In genomic region chr6:87399137-87399536, GRCm38 (mm10) we compare ENCODE assay signal across 10 mouse cellular contexts. TPM values are rescaled to one million over a fixed set of nuclear protein-coding genes. Genes with fewer than 3 reads are reported as not detected.
DNase-seq lines count a peak whose midpoint lies in the region; ATAC-seq and TF ChIP-seq lines count a peak whose summit lies in the region.
"Had no signal": no experiment of that assay in that cellular context is flagged by ENCODE, and none has a peak within 500 bp of the region (broad histone marks: within the 10 kb centered on the region; RNA-seq: fewer than 3 reads in every experiment).

No protein-coding gene starts in this region.

- H3K9me3 ChIP-seq in intestine, embryonic 14.5 days (ENCODE audit: control insufficient read depth, low read length): no peaks in the 10 kb centered on the region
- H3K9me3 ChIP-seq in intestine, embryonic 16.5 days (ENCODE audit: control insufficient read depth, low read length): no peaks in the 10 kb centered on the region
- H3K9me3 ChIP-seq in hindbrain, embryonic 16.5 days (ENCODE audit: control insufficient read depth, low read length): no peaks in the 10 kb centered on the region
- no peaks in the 10 kb centered on the region for H3K9me3 ChIP-seq in limb, embryonic 11.5 days (ENCODE audit: control insufficient read depth, low read length)

- peak; percentile 77 for TF ChIP-seq CTCF in olfactory bulb, adult 2 months (IDR thresholded peaks at IDR 0.05; ENCODE audit: insufficient read depth, low read depth, low read length)

- H3K4me2 ChIP-seq in intestine, embryonic 14.5 days (ENCODE audit: low read length): no peak overlapping the region
- no peak overlapping the region for H3K4me2 ChIP-seq in intestine, embryonic 16.5 days (ENCODE audit: low read depth, low read length)
- H3K4me2 ChIP-seq in hindbrain, embryonic 16.5 days (ENCODE audit: low read length): no peak overlapping the region
- H3K4me2 ChIP-seq in limb, embryonic 11.5 days (ENCODE audit: low read depth, severe bottlenecking): no peak overlapping the region

- no peak overlapping the region for H3K9ac ChIP-seq in intestine, embryonic 14.5 days (ENCODE audit: low read length)
- no peak overlapping the region for H3K9ac ChIP-seq in intestine, embryonic 16.5 days (ENCODE audit: low read depth, low read length)
- no peak overlapping the region for H3K9ac ChIP-seq in hindbrain, embryonic 16.5 days (ENCODE audit: low read depth, low read length)
- H3K9ac ChIP-seq in limb, embryonic 11.5 days (ENCODE audit: low read length): no peak overlapping the region

- peak; percentile 90 for DNase-seq in intestine, embryonic 14.5 days (ENCODE audit: low spot score)
- peak; percentile 85 for DNase-seq in adrenal gland, postnatal 14 days
- DNase-seq in embryo, embryonic 9.5 days (ENCODE audit: extremely low spot score): peak; percentile 60
- peak; percentile 86 for DNase-seq in limb, embryonic 11.5 days (ENCODE audit: low spot score)
- peak; percentile 70 to 82 for DNase-seq in thymus, postnatal 10 days (ENCODE audit: low spot score in 2 of 2)

- no peaks in the 10 kb centered on the region for H3K4me1 ChIP-seq in intestine, embryonic 14.5 days (replicated peaks; ENCODE audit: control insufficient read depth, insufficient read depth, low read length)
- H3K4me1 ChIP-seq in intestine, embryonic 16.5 days (ENCODE audit: control insufficient read depth, insufficient read depth, low read length): no peaks in the 10 kb centered on the region
- H3K4me1 ChIP-seq in hindbrain, embryonic 16.5 days (ENCODE audit: control insufficient read depth, insufficient read depth, low read depth, low read length): no peaks in the 10 kb centered on the region
- no peaks in the 10 kb centered on the region for H3K4me1 ChIP-seq in limb, embryonic 11.5 days (ENCODE audit: control insufficient read depth, insufficient read depth, low read length)
- no peaks in the 10 kb centered on the region for H3K4me1 ChIP-seq in olfactory bulb, adult 2 months (ENCODE audit: control insufficient read depth, insufficient read depth, low read length)

- 3% methylated on average over 5 of the region's 5 CpGs for WGBS in intestine, embryonic 14.5 days
- WGBS in intestine, embryonic 16.5 days: 1% methylated on average over 5 of the region's 5 CpGs
- 2% methylated on average over 5 of the region's 5 CpGs for WGBS in hindbrain, embryonic 16.5 days
- 3% methylated on average over 5 of the region's 5 CpGs for WGBS in limb, embryonic 11.5 days
- WGBS in olfactory bulb, adult 2 months: under 1% methylated on average over 5 of the region's 5 CpGs

- no peaks in the 10 kb centered on the region for H3K27me3 ChIP-seq in intestine, embryonic 14.5 days (replicated peaks; ENCODE audit: control insufficient read depth, insufficient read depth, low read length)
- H3K27me3 ChIP-seq in intestine, embryonic 16.5 days (replicated peaks; ENCODE audit: control insufficient read depth, insufficient read depth, low read length): no peaks in the 10 kb centered on the region
- no peaks in the 10 kb centered on the region for H3K27me3 ChIP-seq in hindbrain, embryonic 16.5 days (replicated peaks; ENCODE audit: control insufficient read depth, insufficient read depth, low read length)
- H3K27me3 ChIP-seq in limb, embryonic 11.5 days (ENCODE audit: control insufficient read depth, insufficient read depth, low read length): no peaks in the 10 kb centered on the region

- no peak overlapping the region for H3K4me3 ChIP-seq in intestine, embryonic 14.5 days (ENCODE audit: low read depth, low read length)
- H3K4me3 ChIP-seq in intestine, embryonic 16.5 days (ENCODE audit: low read length): no peak overlapping the region
- H3K4me3 ChIP-seq in hindbrain, embryonic 16.5 days (ENCODE audit: low read length): no peak overlapping the region
- H3K4me3 ChIP-seq in limb, embryonic 11.5 days (ENCODE audit: low read depth, low read length): no peak overlapping the region
- no peak overlapping the region for H3K4me3 ChIP-seq in olfactory bulb, adult 2 months (ENCODE audit: insufficient read depth, low read depth, low read length)
- H3K4me3 ChIP-seq: erythroblast, embryonic 14.5 days had no signal

- no peak for TF ChIP-seq POLR2A in olfactory bulb, adult 2 months (IDR thresholded peaks at IDR 0.05; ENCODE audit: insufficient read depth, low read depth, low read length)

- no peak overlapping the region for H3K27ac ChIP-seq in intestine, embryonic 14.5 days (ENCODE audit: low read depth)
- H3K27ac ChIP-seq in intestine, embryonic 16.5 days (ENCODE audit: low read length): no peak overlapping the region
- no peak overlapping the region for H3K27ac ChIP-seq in hindbrain, embryonic 16.5 days (ENCODE audit: low read depth, low read length)
- H3K27ac ChIP-seq in limb, embryonic 11.5 days (replicated peaks; ENCODE audit: low read depth, low read length): no peak overlapping the region
- no peak overlapping the region for H3K27ac ChIP-seq in olfactory bulb, adult 2 months (ENCODE audit: insufficient read depth, low read depth, low read length)

- no peaks in the 10 kb centered on the region for H3K36me3 ChIP-seq in intestine, embryonic 14.5 days (ENCODE audit: control insufficient read depth, insufficient read depth, low read length)
- H3K36me3 ChIP-seq in intestine, embryonic 16.5 days (ENCODE audit: control insufficient read depth, insufficient read depth, low read length): no peaks in the 10 kb centered on the region
- H3K36me3 ChIP-seq in hindbrain, embryonic 16.5 days (ENCODE audit: control insufficient read depth, insufficient read depth, low read length): no peaks in the 10 kb centered on the region
- no peaks in the 10 kb centered on the region for H3K36me3 ChIP-seq in limb, embryonic 11.5 days (ENCODE audit: control insufficient read depth, insufficient read depth, low read length)

- ATAC-seq in intestine, embryonic 14.5 days (replicated peaks; ENCODE audit: low FRiP score, low TSS enrichment, low read depth): no peak
- ATAC-seq in intestine, embryonic 16.5 days: no peak
- ATAC-seq in hindbrain, embryonic 16.5 days: peak; percentile 58
- ATAC-seq in limb, embryonic 11.5 days (ENCODE audit: insufficient number of reproducible peaks, low FRiP score, low TSS enrichment, low read depth): no peak

RNA-seq across cellular contexts. Expression of gene Gkn3, which starts 10.4 kb away (rescaled TPM):
- 0.65 and 1.2 TPM in 2 replicates for polyA plus RNA-seq in intestine, embryonic 14.5 days (2014; fragmentation: Nextera tagmentation; extraction: Ambion mirVana)
- 0.21 and 0.38 TPM in 2 replicates for polyA plus RNA-seq in intestine, embryonic 16.5 days (2015; fragmentation: Nextera tagmentation; extraction: Ambion mirVana)
- total RNA-seq in adrenal gland, postnatal 14 days (2021): 1.2 and 1.4 TPM in 2 replicates
- 0.44 and 0.93 TPM in 2 replicates for polyA plus RNA-seq in hindbrain, embryonic 16.5 days (2015; fragmentation: Nextera tagmentation; extraction: Ambion mirVana)
- not detected in 2 replicates for polyA plus RNA-seq in limb, embryonic 11.5 days (2014; fragmentation: Nextera tagmentation; extraction: Ambion mirVana)
- polyA plus RNA-seq in olfactory bulb, adult 2 months (2012; ENCODE audit: insufficient read depth, insufficient read length, low replicate concordance, missing spikeins): not detected in 2 replicates
- polyA plus RNA-seq: erythroblast, embryonic 14.5 days had no signal

RNA-seq across cellular contexts. Expression of gene Gkn2, which starts 26.0 kb away (rescaled TPM):
- 1.6 TPM in 1 of 2 replicates, not detected in the other for polyA plus RNA-seq in intestine, embryonic 14.5 days (2014; fragmentation: Nextera tagmentation; extraction: Ambion mirVana)
- not detected in 2 replicates for polyA plus RNA-seq in intestine, embryonic 16.5 days (2015; fragmentation: Nextera tagmentation; extraction: Ambion mirVana)
- total RNA-seq in adrenal gland, postnatal 14 days (2021): not detected in 2 replicates
- not detected in 2 replicates for polyA plus RNA-seq in hindbrain, embryonic 16.5 days (2015; fragmentation: Nextera tagmentation; extraction: Ambion mirVana)
- not detected in 2 replicates for polyA plus RNA-seq in limb, embryonic 11.5 days (2014; fragmentation: Nextera tagmentation; extraction: Ambion mirVana)
- not detected in 2 replicates for polyA plus RNA-seq in olfactory bulb, adult 2 months (2012; ENCODE audit: insufficient read depth, insufficient read length, low replicate concordance, missing spikeins)
- polyA plus RNA-seq: erythroblast, embryonic 14.5 days had no signal

RNA-seq across cellular contexts. Expression of gene Bmp10, which starts 29.7 kb away (rescaled TPM):
- not detected in 2 replicates for polyA plus RNA-seq in intestine, embryonic 14.5 days (2014; fragmentation: Nextera tagmentation; extraction: Ambion mirVana)
- not detected in 2 replicates for polyA plus RNA-seq in intestine, embryonic 16.5 days (2015; fragmentation: Nextera tagmentation; extraction: Ambion mirVana)
- total RNA-seq in adrenal gland, postnatal 14 days (2021): 0.67 TPM in 1 of 2 replicates, not detected in the other
- not detected in 2 replicates for polyA plus RNA-seq in hindbrain, embryonic 16.5 days (2015; fragmentation: Nextera tagmentation; extraction: Ambion mirVana)
- polyA plus RNA-seq in limb, embryonic 11.5 days (2014; fragmentation: Nextera tagmentation; extraction: Ambion mirVana): not detected in 2 replicates
- polyA plus RNA-seq in olfactory bulb, adult 2 months (2012; ENCODE audit: insufficient read depth, insufficient read length, low replicate concordance, missing spikeins): not detected in 2 replicates
- polyA plus RNA-seq: erythroblast, embryonic 14.5 days; stomach, embryonic 14.5 days had no signal

RNA-seq across cellular contexts. Expression of gene Gkn1, which starts 48.4 kb away (rescaled TPM):
- polyA plus RNA-seq in intestine, embryonic 14.5 days (2014; fragmentation: Nextera tagmentation; extraction: Ambion mirVana): 0.34 and 0.66 TPM in 2 replicates
- polyA plus RNA-seq in intestine, embryonic 16.5 days (2015; fragmentation: Nextera tagmentation; extraction: Ambion mirVana): not detected in 2 replicates
- total RNA-seq in adrenal gland, postnatal 14 days (2021): not detected in 2 replicates
- not detected in 2 replicates for polyA plus RNA-seq in hindbrain, embryonic 16.5 days (2015; fragmentation: Nextera tagmentation; extraction: Ambion mirVana)
- not detected in 2 replicates for polyA plus RNA-seq in limb, embryonic 11.5 days (2014; fragmentation: Nextera tagmentation; extraction: Ambion mirVana)
- polyA plus RNA-seq in olfactory bulb, adult 2 months (2012; ENCODE audit: insufficient read depth, insufficient read length, low replicate concordance, missing spikeins): not detected in 2 replicates
- polyA plus RNA-seq: erythroblast, embryonic 14.5 days had no signal
